Mouse (Mus musculus): ENCODE measurements around the gene Limd2. TPM values are rescaled to one million over a fixed set of nuclear protein-coding genes. Genes with fewer than 3 reads are reported as not detected.

Limd2 gene
- polyA plus RNA-seq, 1 experiment: 305 TPM

- WGBS: 73% methylated on average over 3 of the region's 3 CpGs
- H3K27me3 ChIP-seq (ENCODE audit: control insufficient read depth, insufficient read depth, low read length): no peaks in the 10 kb centered on the region
- H3K27ac ChIP-seq (ENCODE audit: insufficient read depth, low read length): no peak overlapping the region
- peaks cover 3% of the 10 kb centered on the region; the same call in 1 of the 2 replicates for H3K4me1 ChIP-seq (ENCODE audit: control insufficient read depth, insufficient read depth, insufficient read length)
- no peak for DNase-seq (ENCODE audit: low read depth in 1 of 2, low spot score in 2 of 2)
- TF ChIP-seq POLR2A (IDR thresholded peaks at IDR 0.05; ENCODE audit: low read depth, low read length) (no peak), CTCF (IDR thresholded peaks at IDR 0.05; ENCODE audit: extremely low read depth, insufficient read depth, insufficient read length, insufficient replicate concordance) (no peak)
- no peak overlapping the region for H3K4me3 ChIP-seq (ENCODE audit: extremely low read depth, insufficient read depth, insufficient read length)
- H3K36me3 ChIP-seq (ENCODE audit: control insufficient read depth, insufficient read depth, low read length): 0 out of 2 replicates have a peak, but pooled peaks cover 1% of the 10 kb centered on the region
Measured at GRCm38 (mm10) chr11:106191716-106192115, 31.1 kb upstream of the Limd2 start.

- Histone ChIP-seq H3K27ac (ENCODE audit: insufficient read depth, low read length) (no peak overlapping the region), H3K27me3 (ENCODE audit: control insufficient read depth, insufficient read depth, low read length) (no peaks in the 10 kb centered on the region), H3K36me3 (ENCODE audit: control insufficient read depth, insufficient read depth, low read length) (peaks cover 8% of the 10 kb centered on the region), H3K4me1 (ENCODE audit: control insufficient read depth, insufficient read depth, insufficient read length) (no peaks in the 10 kb centered on the region), H3K4me3 (ENCODE audit: extremely low read depth, insufficient read depth, insufficient read length) (no peak overlapping the region)
- no peak for DNase-seq (ENCODE audit: low read depth in 1 of 2, low spot score in 2 of 2)
- 91% methylated on average over 4 of the region's 4 CpGs for WGBS
- TF ChIP-seq POLR2A (IDR thresholded peaks at IDR 0.05; ENCODE audit: low read depth, low read length) (no peak), CTCF (IDR thresholded peaks at IDR 0.05; ENCODE audit: extremely low read depth, insufficient read depth, insufficient read length, insufficient replicate concordance) (no peak)
Measured at GRCm38 (mm10) chr11:106187326-106187725, 26.7 kb upstream of the Limd2 start.

DNA sequence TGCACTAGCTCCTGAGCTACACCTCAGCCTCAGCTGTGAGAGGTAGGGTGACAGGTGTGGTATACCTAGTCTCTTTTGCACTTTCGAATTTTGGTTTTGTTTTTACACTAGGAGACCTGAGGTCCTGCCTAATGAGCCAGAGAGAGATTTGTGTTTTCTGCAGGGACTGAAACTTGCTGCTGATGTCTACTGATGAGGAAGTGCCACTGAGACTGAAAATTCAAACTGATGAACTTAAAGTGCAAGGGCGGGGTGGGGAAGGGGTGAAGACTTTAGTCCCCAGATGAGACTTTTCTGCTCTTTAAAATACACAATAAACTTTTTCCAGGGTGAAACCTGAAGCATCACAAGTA lies 19.8 kb upstream of the Limd2 start:
- H3K4me3 ChIP-seq (ENCODE audit: extremely low read depth, insufficient read depth, insufficient read length): no peak overlapping the region
- H3K27me3 ChIP-seq (ENCODE audit: control insufficient read depth, insufficient read depth, low read length): no peaks in the 10 kb centered on the region
- H3K36me3 ChIP-seq (ENCODE audit: control insufficient read depth, insufficient read depth, low read length): peaks cover 5% of the 10 kb centered on the region
- TF ChIP-seq POLR2A (IDR thresholded peaks at IDR 0.05; ENCODE audit: low read depth, low read length) (no peak), CTCF (IDR thresholded peaks at IDR 0.05; ENCODE audit: extremely low read depth, insufficient read depth, insufficient read length, insufficient replicate concordance) (no peak)
- peak in 1 of 2 experiments; percentile 9 for DNase-seq (ENCODE audit: low read depth in 1 of 2, low spot score in 2 of 2)
- peak overlapping the region; percentile 41 for H3K27ac ChIP-seq (ENCODE audit: insufficient read depth, low read length)
- 45% methylated on average over 2 of the region's 2 CpGs for WGBS
- H3K4me1 ChIP-seq (ENCODE audit: control insufficient read depth, insufficient read depth, insufficient read length): peaks cover 6% of the 10 kb centered on the region; the same call in 1 of the 2 replicates

- WGBS: 80% methylated on average over 7 of the region's 7 CpGs
- no peak for TF ChIP-seq POLR2A (IDR thresholded peaks at IDR 0.05; ENCODE audit: low read depth, low read length)
- TF ChIP-seq CTCF (IDR thresholded peaks at IDR 0.05; ENCODE audit: extremely low read depth, insufficient read depth, insufficient read length, insufficient replicate concordance): no peak
- H3K27ac ChIP-seq (ENCODE audit: insufficient read depth, low read length): peak overlapping the region; percentile 41
- H3K27me3 ChIP-seq (ENCODE audit: control insufficient read depth, insufficient read depth, low read length): no peaks in the 10 kb centered on the region
- H3K36me3 ChIP-seq (ENCODE audit: control insufficient read depth, insufficient read depth, low read length): peaks cover 3% of the 10 kb centered on the region
- H3K4me3 ChIP-seq (ENCODE audit: extremely low read depth, insufficient read depth, insufficient read length): no peak overlapping the region
- DNase-seq (ENCODE audit: low read depth in 1 of 2, low spot score in 2 of 2): no peak
- peaks cover 6% of the 10 kb centered on the region; the same call in 1 of the 2 replicates for H3K4me1 ChIP-seq (ENCODE audit: control insufficient read depth, insufficient read depth, insufficient read length)
Measured at GRCm38 (mm10) chr11:106179711-106180448, 19.2 kb upstream of the Limd2 start.

DNA sequence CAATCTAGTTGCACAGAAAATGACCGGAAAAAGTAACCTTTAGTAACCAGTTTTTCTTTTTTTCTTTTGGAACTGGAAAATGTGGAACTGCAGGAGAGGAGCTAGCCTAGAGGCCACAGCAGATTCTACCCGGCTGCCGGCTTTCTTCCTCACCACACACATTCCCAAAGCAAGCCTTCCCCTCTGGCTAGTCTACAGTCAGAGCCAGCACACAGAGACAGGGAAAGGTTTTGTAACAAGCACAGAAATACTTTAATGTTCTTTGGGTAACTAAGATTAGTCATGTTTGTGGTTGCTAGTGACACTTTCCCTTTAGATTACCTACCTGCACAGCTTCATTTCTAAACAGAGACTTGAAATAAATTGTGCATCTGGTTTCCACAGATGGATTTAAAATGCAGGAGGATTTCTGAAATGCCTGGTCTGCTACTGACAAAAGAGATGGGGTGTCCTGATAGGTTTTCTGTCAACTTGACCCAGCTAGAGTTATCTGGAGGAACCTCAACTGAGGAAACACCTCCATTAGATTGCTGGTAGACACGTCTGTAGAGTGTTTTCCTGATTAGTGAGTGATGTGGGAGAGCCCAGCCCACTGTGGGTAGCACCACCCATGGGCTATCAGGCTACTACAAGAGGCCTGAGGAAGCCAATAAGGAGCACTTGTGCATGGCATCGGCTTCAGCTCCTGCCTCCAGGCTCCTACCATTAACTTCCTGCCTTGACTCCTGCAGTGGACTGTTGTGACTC lies 17.5 kb upstream of the Limd2 start:
- H3K27me3 ChIP-seq (ENCODE audit: control insufficient read depth, insufficient read depth, low read length): no peaks in the 10 kb centered on the region
- H3K36me3 ChIP-seq (ENCODE audit: control insufficient read depth, insufficient read depth, low read length): peaks cover 2% of the 10 kb centered on the region
- 76% methylated on average over 5 of the region's 5 CpGs for WGBS
- H3K4me1 ChIP-seq (ENCODE audit: control insufficient read depth, insufficient read depth, insufficient read length): peaks cover 6% of the 10 kb centered on the region; the same call in 1 of the 2 replicates
- TF ChIP-seq CTCF (IDR thresholded peaks at IDR 0.05; ENCODE audit: extremely low read depth, insufficient read depth, insufficient read length, insufficient replicate concordance): no peak
- TF ChIP-seq POLR2A (IDR thresholded peaks at IDR 0.05; ENCODE audit: low read depth, low read length): no peak
- no peak for DNase-seq (ENCODE audit: low read depth in 1 of 2, low spot score in 2 of 2)
- no peak overlapping the region for H3K27ac ChIP-seq (ENCODE audit: insufficient read depth, low read length)
- H3K4me3 ChIP-seq (ENCODE audit: extremely low read depth, insufficient read depth, insufficient read length): no peak overlapping the region

DNA sequence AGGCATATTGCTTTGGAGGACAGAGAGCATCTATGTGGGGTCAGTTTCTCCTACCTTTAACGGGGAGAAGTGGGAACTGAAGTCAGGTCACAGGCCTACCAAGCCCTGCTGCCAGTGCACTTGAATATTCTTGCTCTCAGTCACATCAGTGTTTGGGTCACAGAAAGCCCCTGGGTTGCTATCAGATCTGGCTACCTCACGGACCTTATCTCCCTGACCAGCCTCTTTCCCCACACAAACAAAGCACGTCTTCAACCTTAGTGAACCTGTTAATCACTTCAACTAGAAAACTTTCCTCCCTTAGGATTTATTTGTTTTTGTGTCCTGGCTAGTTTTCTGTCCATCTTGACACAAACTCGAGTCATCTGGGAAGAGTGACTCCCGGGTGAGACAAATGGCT lies 15.7 kb upstream of the Limd2 start:
- TF ChIP-seq CTCF (IDR thresholded peaks at IDR 0.05; ENCODE audit: extremely low read depth, insufficient read depth, insufficient read length, insufficient replicate concordance) (no peak), POLR2A (IDR thresholded peaks at IDR 0.05; ENCODE audit: low read depth, low read length) (no peak)
- Histone ChIP-seq H3K36me3 (ENCODE audit: control insufficient read depth, insufficient read depth, low read length) (peaks cover 2% of the 10 kb centered on the region), H3K27me3 (ENCODE audit: control insufficient read depth, insufficient read depth, low read length) (no peaks in the 10 kb centered on the region), H3K4me1 (ENCODE audit: control insufficient read depth, insufficient read depth, insufficient read length) (peaks cover 6% of the 10 kb centered on the region; the same call in 1 of the 2 replicates), H3K27ac (ENCODE audit: insufficient read depth, low read length) (no peak overlapping the region), H3K4me3 (ENCODE audit: extremely low read depth, insufficient read depth, insufficient read length) (no peak overlapping the region)
- WGBS: 86% methylated on average over 5 of the region's 5 CpGs
- DNase-seq (ENCODE audit: low read depth in 1 of 2, low spot score in 2 of 2): no peak
